Mouse (Mus musculus) intestine, embryonic 14.5 days (tissue): Measurements from ENCODE around the gene Cd151. TPM values are rescaled to one million over a fixed set of nuclear protein-coding genes. Genes with fewer than 3 reads are reported as not detected.

Experiments
- ATAC-seq: fragments of 200-750 bp; cut with Nextera tagmentation; replicated peaks from 2 replicates; pipeline ENCODE4 v1.8.0; 2017; ENCODE audit warnings: low read depth, moderate number of reproducible peaks, moderate TSS enrichment, moderate library complexity; ENCODE audit not compliant: low FRiP score, low TSS enrichment
- DNase-seq: peaks from one replicate; pipeline ENCODE4 v3.0.0-alpha.2; 2018; ENCODE audit warnings: low spot score
- H3K27ac ChIP-seq: fragments of 300-500 bp; sonication (generic); 2 replicates; pipeline ENCODE4 v1.5.1; 2014; ENCODE audit warnings: low read depth, mild to moderate bottlenecking, control low read depth
- H3K27me3 ChIP-seq: fragments of 300-500 bp; sonication (generic); replicated peaks from 2 replicates; pipeline ENCODE4 v1.6.1; 2014; ENCODE audit warnings: low read length, control low read depth; ENCODE audit not compliant: control insufficient read depth, insufficient read depth
- H3K36me3 ChIP-seq: fragments of 300-500 bp; sonication (generic); 2 replicates; pipeline ENCODE4 v1.6.1; 2014; ENCODE audit warnings: low read length, control low read depth; ENCODE audit not compliant: control insufficient read depth, insufficient read depth
- H3K4me1 ChIP-seq: fragments of 300-500 bp; sonication (generic); replicated peaks from 2 replicates; pipeline ENCODE4 v1.6.1; 2014; ENCODE audit warnings: low read length, control low read depth, mixed read lengths; ENCODE audit not compliant: control insufficient read depth, insufficient read depth
- H3K4me2 ChIP-seq: fragments of 300-500 bp; sonication (generic); 2 replicates; pipeline ENCODE4 v1.6.1; 2014; ENCODE audit warnings: low read length
- H3K4me3 ChIP-seq: fragments of 300-500 bp; sonication (generic); 2 replicates; pipeline ENCODE4 v1.5.1; 2014; ENCODE audit warnings: low read depth, low read length, control low read depth, mixed read lengths
- H3K9ac ChIP-seq: fragments of 300-500 bp; sonication (generic); 2 replicates; pipeline ENCODE4 v1.6.1; 2014; ENCODE audit warnings: mild to moderate bottlenecking, low read length
- H3K9me3 ChIP-seq: fragments of 300-500 bp; sonication (generic); 2 replicates; pipeline ENCODE4 v1.6.1; 2016; ENCODE audit warnings: low read length, control low read depth; ENCODE audit not compliant: control insufficient read depth
- WGBS: fragments of 180-500 bp; shearing (Covaris S2); extraction: QIAGEN DNeasy Blood & Tissue Kit; methylation state at CpG from one replicate; pipeline ENCODE4 v1.1.7; 2014; 5-methylcytosine and 5-hydroxymethylcytosine counted together
- polyA plus RNA-seq: library from polyadenylated mRNA; unstranded; fragments of >200 nt; fragmentation: Nextera tagmentation; extraction: Ambion mirVana; gene quantifications from 2 replicates; pipeline ENCODE4 v1.2.1, GENCODE M21; 2014

The Cd151 gene
- polyA plus RNA-seq: 73.4 and 73.5 TPM in 2 replicates

DNA sequence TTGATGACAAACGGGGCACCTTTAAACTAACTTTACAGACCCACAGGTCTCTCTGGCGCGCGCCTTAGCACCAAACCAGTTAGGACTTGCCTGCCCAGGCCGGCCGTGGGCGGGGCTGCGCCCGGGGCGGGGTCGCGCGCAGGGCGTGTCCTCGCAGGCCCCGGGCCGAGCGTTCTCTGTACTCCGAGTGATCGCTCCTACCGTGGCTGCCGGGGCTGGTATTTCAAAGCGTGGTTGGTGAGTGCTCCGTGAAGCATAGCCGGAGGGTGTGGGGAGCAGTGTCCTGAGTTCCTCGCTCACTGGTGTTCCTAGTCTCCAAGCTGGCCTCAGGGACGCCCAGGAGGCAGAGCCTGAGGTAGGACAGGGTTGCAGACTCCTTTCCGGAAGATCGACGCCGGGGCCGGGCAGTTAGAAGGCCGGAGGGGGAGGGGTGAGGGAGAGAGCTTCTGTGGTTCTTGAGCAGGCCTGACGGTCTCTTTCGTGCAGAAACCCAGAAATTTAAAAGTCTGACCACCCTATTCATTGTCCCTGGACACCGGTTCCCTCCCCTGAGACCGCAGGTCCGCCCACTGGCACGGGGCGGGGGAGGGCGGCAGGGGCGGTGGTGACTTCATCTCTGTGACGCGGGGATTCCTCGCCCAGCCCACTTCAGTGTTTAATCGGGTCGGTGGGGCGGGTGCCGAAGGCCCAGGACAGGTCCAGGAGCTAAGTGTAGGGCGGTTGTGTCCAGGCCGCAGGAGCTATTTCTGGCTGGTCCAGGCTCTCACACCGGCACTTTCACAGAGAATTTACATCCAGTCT lies at the start of gene Cd151:
Gene Cd151 (plus strand): TSS at position 163 of the 801 bp plus-strand sequence.
- peak within 1 kb of the TSS; percentile 80 for H3K27ac ChIP-seq
- peaks cover 34% of the 10 kb centered on the region for H3K4me1 ChIP-seq
- H3K27me3 ChIP-seq: peaks cover 34% of the 10 kb centered on the region
- ATAC-seq (peak; percentile 75), DNase-seq (peak; percentile 93)
- H3K9ac ChIP-seq: peak within 1 kb of the TSS; percentile 80
- peak within 1 kb of the TSS; percentile 75 for H3K4me3 ChIP-seq
- WGBS: under 1% methylated on average over 52 of the region's 52 CpGs
- H3K36me3 ChIP-seq: peaks cover 27% of the 10 kb centered on the region
- H3K9me3 ChIP-seq: no peaks in the 10 kb centered on the region
- peak within 1 kb of the TSS; percentile 91 for H3K4me2 ChIP-seq

DNA sequence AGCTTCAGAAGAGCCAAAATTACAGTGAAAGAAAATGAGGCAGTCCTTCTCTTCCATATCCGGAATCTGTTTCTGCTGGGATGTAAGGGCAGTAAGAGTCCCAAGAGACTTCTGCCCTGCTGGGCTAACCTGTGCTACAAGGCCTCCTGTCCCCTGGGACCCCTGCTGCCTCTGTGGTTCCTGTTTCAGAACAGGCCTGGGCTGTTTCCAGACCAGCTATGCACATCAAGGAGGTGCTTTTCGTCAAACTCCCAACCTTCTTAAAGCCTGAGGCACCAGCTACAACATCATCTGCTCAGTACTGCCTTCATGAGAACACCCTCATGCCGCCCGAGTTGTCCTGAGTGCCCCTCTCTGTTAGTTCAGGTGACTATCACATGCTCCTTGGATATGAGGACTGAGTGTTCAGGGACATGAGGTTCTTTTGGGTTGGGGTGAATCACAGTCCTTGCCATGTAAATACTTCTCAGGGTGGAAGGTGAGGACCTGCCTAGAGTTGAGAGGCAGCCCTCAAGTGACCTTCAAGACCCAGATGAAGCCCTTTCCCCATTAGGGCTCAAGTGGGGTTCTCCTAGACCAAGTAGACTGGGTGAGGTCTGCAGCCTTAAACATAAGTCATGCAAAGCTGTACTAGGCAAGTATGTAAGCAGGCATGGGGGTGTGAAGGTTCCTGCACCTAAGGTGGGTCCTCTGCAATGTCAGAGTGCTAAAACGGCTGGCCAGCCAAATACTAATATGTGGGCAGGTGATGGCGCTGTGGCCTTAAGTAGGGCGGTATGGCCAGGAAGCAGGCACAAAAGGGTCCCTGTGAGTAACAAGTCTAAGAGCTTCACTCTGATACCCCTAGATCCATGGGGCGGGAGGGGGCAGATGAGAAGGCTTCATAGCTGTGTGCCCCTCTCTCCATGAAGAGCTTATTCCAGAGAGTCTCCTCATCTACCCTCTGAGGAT lies 49.2 kb upstream of the Cd151 start:
- no peak overlapping the region for H3K4me3 ChIP-seq
- no peaks in the 10 kb centered on the region for H3K27me3 ChIP-seq
- peaks cover 5% of the 10 kb centered on the region; the same call in 1 of the 2 replicates for H3K4me1 ChIP-seq
- ATAC-seq (no peak), DNase-seq (no peak)
- H3K4me2 ChIP-seq: no peak overlapping the region
- no peak overlapping the region for H3K9ac ChIP-seq
- 68% methylated on average over 8 of the region's 8 CpGs for WGBS
- no peak overlapping the region for H3K27ac ChIP-seq
- H3K36me3 ChIP-seq: no peaks in the 10 kb centered on the region
- H3K9me3 ChIP-seq: no peaks in the 10 kb centered on the region

GRCm38 (mm10) chr7:141418970-141419369 lies 48.2 kb upstream of the Cd151 start:
- Histone ChIP-seq H3K4me1 (0 out of 2 replicates have a peak, but pooled peaks cover 3% of the 10 kb centered on the region), H3K36me3 (no peaks in the 10 kb centered on the region), H3K4me3 (no peak overlapping the region), H3K9ac (no peak overlapping the region), H3K9me3 (no peaks in the 10 kb centered on the region), H3K27ac (no peak overlapping the region), H3K27me3 (no peaks in the 10 kb centered on the region), H3K4me2 (no peak overlapping the region)
- WGBS: 59% methylated on average over 7 of the region's 7 CpGs
- ATAC-seq (no peak), DNase-seq (peak; percentile 63)

DNA sequence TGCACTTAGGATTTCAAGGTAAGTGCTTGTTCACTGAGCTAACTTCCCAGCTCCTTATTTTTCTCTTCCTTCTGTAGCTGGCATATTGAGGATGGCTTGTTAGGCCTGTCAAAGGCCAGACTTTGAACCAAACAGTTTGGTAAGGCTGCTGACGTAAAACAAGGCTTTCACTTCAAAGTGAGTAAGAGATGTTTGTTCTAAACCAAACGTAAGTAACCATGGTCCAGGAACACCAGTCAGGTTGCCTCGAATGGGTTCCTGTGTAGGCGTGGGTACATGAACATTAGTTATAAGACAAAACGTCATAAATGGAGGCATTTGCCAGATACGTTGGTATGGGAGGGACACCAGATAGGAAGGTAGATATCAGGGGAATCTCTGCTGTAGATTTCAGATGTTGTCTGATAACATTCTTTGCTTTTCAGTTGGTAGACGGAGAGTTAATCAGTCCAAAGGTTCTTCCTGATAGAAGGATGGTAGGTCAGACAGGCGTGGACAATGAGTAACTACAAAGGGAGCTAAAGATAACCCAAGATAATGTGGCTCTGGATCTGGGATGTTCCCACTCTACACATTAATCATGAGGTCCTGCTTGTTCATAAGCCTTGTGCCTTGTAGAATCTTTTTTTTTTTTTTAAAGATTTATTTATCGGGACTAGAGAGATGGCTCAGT lies 47.0 kb upstream of the Cd151 start:
- WGBS: 68% methylated on average over 9 of the region's 9 CpGs
- H3K9ac ChIP-seq: no peak overlapping the region
- no peak for DNase-seq
- no peak overlapping the region for H3K4me3 ChIP-seq
- H3K36me3 ChIP-seq: no peaks in the 10 kb centered on the region
- H3K4me2 ChIP-seq: no peak overlapping the region
- no peaks in the 10 kb centered on the region for H3K9me3 ChIP-seq
- H3K4me1 ChIP-seq: no peaks in the 10 kb centered on the region
- no peak for ATAC-seq
- H3K27ac ChIP-seq: no peak overlapping the region
- no peaks in the 10 kb centered on the region for H3K27me3 ChIP-seq

- H3K4me2 ChIP-seq: no peak overlapping the region
- no peak overlapping the region for H3K27ac ChIP-seq
- no peaks in the 10 kb centered on the region for H3K36me3 ChIP-seq
- H3K9ac ChIP-seq: no peak overlapping the region
- no peaks in the 10 kb centered on the region for H3K9me3 ChIP-seq
- no peaks in the 10 kb centered on the region for H3K27me3 ChIP-seq
- H3K4me3 ChIP-seq: no peak overlapping the region
- 72% methylated on average over 4 of the region's 4 CpGs for WGBS
- ATAC-seq: no peak
- no peaks in the 10 kb centered on the region for H3K4me1 ChIP-seq
- no peak for DNase-seq
These were observed 43.4 kb upstream of the Cd151 start for GRCm38 (mm10) chr7:141423811-141424210.

DNA sequence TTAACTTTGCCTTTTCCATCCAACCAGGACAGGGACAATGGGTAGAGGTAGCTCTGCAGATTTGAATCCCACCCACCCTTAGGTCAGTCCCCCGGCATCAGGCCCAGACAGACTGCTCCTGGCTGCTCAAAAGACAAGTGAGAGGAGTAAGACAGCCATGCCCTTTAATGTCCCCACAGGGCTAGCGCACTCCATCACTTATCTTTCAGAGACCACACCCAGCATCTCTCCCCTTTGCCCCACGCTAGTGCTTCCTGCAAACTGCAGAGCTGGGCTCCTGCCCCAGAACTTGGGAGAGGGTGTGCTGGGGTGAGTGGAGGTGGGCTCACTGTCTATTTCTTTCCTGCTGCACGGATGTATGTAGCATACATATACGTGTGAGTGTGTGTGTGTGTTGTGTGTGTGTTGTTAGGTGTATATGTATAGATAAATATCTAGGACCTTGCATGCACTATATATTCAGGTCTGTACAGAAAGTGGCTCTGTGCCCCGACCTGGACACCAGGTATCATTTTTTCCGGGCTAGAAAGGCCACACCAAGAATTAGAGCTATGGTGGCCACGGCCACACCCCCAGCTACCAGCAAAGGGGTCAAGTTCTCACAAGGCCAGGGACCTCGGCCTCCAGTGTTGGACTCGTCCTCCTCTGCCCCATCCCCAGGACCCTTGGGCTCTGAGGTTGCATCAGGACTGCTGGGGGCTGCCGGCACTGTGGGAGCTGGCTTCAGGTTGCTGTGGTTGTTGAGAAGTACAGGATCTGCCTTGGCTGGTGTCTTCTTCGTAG lies 40.1 kb upstream of the Cd151 start:
- no peaks in the 10 kb centered on the region for H3K9me3 ChIP-seq
- no peak overlapping the region for H3K4me3 ChIP-seq
- WGBS: 79% methylated on average over 12 of the region's 12 CpGs
- peaks cover 3% of the 10 kb centered on the region; the same call in 1 of the 2 replicates for H3K4me1 ChIP-seq
- H3K27me3 ChIP-seq: no peaks in the 10 kb centered on the region
- no peak overlapping the region for H3K4me2 ChIP-seq
- H3K9ac ChIP-seq: no peak overlapping the region
- no peak overlapping the region for H3K27ac ChIP-seq
- no peak for ATAC-seq
- DNase-seq: no peak
- peaks cover 19% of the 10 kb centered on the region for H3K36me3 ChIP-seq

- WGBS: 50% methylated on average over 5 of the region's 5 CpGs
- H3K36me3 ChIP-seq: peaks cover 34% of the 10 kb centered on the region
- H3K27me3 ChIP-seq: no peaks in the 10 kb centered on the region
- ATAC-seq (no peak), DNase-seq (no peak)
- no peak overlapping the region for H3K4me3 ChIP-seq
- no peak overlapping the region for H3K9ac ChIP-seq
- H3K4me2 ChIP-seq: peak overlapping the region; percentile 29
- H3K27ac ChIP-seq: no peak overlapping the region
- H3K4me1 ChIP-seq: peaks cover 3% of the 10 kb centered on the region; the same call in 1 of the 2 replicates
- no peaks in the 10 kb centered on the region for H3K9me3 ChIP-seq
These were observed 38.5 kb upstream of the Cd151 start for GRCm38 (mm10) chr7:141428701-141429100.
